Mouse (Mus musculus): Measurements from ENCODE around the gene Col15a1.

DNA sequence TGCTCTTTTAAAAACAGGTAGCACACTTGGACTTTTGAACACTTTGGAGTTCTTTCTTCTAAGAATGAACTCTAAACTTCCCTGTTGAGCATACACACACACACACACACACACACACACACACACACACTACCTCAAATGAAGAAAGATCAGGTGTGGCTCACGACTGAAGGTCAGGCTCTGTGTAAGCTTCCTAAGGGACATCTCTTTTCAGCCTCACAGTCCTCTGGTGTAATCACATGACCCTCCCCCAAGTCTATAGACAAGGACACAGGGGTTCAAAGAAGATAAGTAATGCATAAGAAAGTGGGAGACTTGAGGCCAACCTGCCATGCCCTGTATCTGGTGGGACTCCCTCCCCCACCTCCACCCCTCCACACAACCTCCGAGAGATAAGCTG lies 82.5 kb downstream of the Col15a1 start:
- TF ChIP-seq CTCF (IDR thresholded peaks at IDR 0.05; ENCODE audit: extremely low read depth, insufficient read length, insufficient replicate concordance, low read depth, low read length) (no peak), POLR2A (IDR thresholded peaks at IDR 0.05; ENCODE audit: low read depth, low read length) (no peak)
